Mouse (Mus musculus): ENCODE data around the gene Dcaf17. TPM values are rescaled to one million over a fixed set of nuclear protein-coding genes. Genes with fewer than 3 reads are reported as not detected.

The Dcaf17 gene
- total and polyA plus RNA-seq, 2 experiments from 2014 or later: 12.3 to 20.5 TPM

DNA sequence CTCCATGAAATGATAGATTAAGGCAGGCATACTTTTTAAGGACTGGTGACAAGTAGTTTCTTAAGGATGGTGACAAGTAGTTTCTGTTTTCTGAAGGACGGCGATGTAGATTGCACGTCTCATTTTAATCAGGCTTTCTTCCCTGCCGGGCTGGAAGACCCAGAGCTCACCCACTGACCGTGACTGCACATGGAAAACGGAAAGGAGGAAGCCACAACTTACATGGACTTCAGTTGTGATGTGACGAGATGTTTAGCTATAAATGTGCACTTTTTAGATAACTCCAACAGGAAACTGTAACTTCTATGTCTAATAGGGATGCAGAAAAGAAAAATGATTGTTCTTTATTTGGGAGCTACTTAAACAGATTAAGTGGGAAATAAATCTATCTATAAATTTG is 87.3 kb downstream of the Dcaf17 start:
- Histone ChIP-seq H3K4me1 (ENCODE audit: insufficient read depth, low read length) (no peaks in the 10 kb centered on the region), H3K9ac (replicated peaks; ENCODE audit: low read length) (no peak overlapping the region), H3K36me3 (ENCODE audit: insufficient read depth, low read length) (no peaks in the 10 kb centered on the region), H3K27me3 (ENCODE audit: insufficient read depth, low read length) (no peaks in the 10 kb centered on the region), H3K27ac (no peak overlapping the region), H3K4me2 (ENCODE audit: low read depth, low read length) (no peak overlapping the region), H3K9me3 (ENCODE audit: low read length) (no peaks in the 10 kb centered on the region), H3K4me3 (ENCODE audit: low read length) (no peak overlapping the region)
- ATAC-seq (no peak), DNase-seq (ENCODE audit: low spot score) (no peak)
- 68% methylated on average over 7 of the region's 7 CpGs for whole genome bisulfite sequencing
- no peak for TF ChIP-seq CTCF (IDR thresholded peaks at IDR 0.05; ENCODE audit: low read depth)

DNA sequence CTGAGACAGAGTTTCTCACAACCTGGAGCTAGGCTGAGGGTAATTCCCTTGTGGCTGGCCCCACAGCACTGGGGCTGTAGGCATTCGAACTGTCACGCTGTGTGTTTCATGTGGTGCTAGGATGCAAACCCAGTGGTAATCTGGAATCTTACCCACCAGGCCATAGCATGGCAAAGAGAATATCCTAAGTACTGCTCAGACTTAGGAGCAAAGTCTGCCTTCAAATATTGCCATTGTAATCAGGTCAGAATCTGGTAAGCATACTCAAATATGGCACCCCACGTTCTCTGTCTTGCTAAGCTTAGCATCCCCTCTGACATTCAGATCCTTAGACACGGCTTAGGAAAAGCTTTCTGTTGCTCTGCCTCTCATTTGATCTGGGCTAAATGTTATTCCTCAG is 90.7 kb downstream of the Dcaf17 start:
- DNase-seq (ENCODE audit: low spot score): no peak
- H3K36me3 ChIP-seq (ENCODE audit: insufficient read depth, low read length): no peaks in the 10 kb centered on the region
- no peak for TF ChIP-seq CTCF (IDR thresholded peaks at IDR 0.05; ENCODE audit: low read depth)
- no peaks in the 10 kb centered on the region for H3K9me3 ChIP-seq (ENCODE audit: low read length)
- H3K4me1 ChIP-seq (ENCODE audit: insufficient read depth, low read length): no peaks in the 10 kb centered on the region
- no peak overlapping the region for H3K4me3 ChIP-seq (ENCODE audit: low read length)
- H3K27me3 ChIP-seq (ENCODE audit: insufficient read depth, low read length): no peaks in the 10 kb centered on the region
- H3K4me2 ChIP-seq (ENCODE audit: low read depth, low read length): no peak overlapping the region
- ATAC-seq: no peak
- H3K27ac ChIP-seq: no peak overlapping the region
- WGBS: 84% methylated on average over 4 of the region's 4 CpGs
- no peak overlapping the region for H3K9ac ChIP-seq (replicated peaks; ENCODE audit: low read length)

DNA sequence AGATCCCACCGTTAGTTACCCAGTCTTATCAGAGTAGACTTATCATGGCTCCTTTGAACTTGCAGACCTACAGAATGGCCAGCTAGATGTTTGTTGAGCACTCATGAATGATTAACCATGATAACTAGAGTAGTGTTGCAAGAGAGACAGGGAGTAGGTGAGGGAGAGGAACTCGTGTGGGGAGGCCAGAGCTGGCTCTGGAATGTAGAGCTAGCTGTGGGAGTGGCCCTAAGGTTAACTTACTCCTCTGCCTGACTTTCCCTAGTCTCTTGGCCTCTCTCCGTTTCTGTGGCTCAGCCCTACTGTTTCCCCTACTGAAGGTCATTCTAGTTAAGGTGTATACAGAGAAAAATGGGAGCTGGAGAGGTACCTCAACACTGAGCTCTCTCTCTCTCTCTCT is 91.1 kb downstream of the Dcaf17 start:
- Histone ChIP-seq H3K27me3 (ENCODE audit: insufficient read depth, low read length) (no peaks in the 10 kb centered on the region), H3K27ac (no peak overlapping the region), H3K9ac (replicated peaks; ENCODE audit: low read length) (no peak overlapping the region), H3K4me3 (ENCODE audit: low read length) (no peak overlapping the region), H3K9me3 (ENCODE audit: low read length) (no peaks in the 10 kb centered on the region), H3K4me1 (ENCODE audit: insufficient read depth, low read length) (no peaks in the 10 kb centered on the region), H3K36me3 (ENCODE audit: insufficient read depth, low read length) (no peaks in the 10 kb centered on the region), H3K4me2 (ENCODE audit: low read depth, low read length) (no peak overlapping the region)
- DNase-seq (ENCODE audit: low spot score): no peak
- 60% methylated on average over 3 of the region's 3 CpGs for WGBS
- TF ChIP-seq CTCF (IDR thresholded peaks at IDR 0.05; ENCODE audit: low read depth): no peak
- no peak for ATAC-seq

DNA sequence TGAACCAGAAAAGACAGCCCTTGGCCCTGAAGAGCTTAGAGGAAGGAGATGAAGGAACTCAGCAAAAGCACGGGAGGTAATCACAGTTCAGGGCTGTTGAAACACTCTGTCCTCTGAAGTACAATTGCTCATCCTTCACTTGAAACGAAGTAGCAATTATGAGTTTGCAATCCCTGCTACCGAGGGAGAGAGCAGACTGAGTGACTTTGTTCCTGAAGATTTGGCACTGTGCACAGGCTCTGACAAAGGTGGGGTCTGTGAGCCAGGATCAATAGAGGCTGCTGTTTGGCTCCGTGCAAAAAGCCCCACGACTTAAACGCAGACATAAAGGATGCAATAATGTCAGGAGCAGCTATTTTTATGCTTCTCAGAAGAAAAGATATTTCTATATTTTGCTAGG is 92.7 kb downstream of the Dcaf17 start:
- H3K27ac ChIP-seq: no peak overlapping the region
- DNase-seq (ENCODE audit: low spot score) (peak; percentile 22), ATAC-seq (0 out of 2 replicates have a peak, but pooled peaks have one; percentile 29)
- H3K36me3 ChIP-seq (ENCODE audit: insufficient read depth, low read length): no peaks in the 10 kb centered on the region
- H3K9ac ChIP-seq (replicated peaks; ENCODE audit: low read length): 0 out of 2 replicates have a peak overlapping the region, but pooled peaks have one; percentile 24
- H3K4me3 ChIP-seq (ENCODE audit: low read length): no peak overlapping the region
- H3K9me3 ChIP-seq (ENCODE audit: low read length): 0 out of 2 replicates have a peak, but pooled peaks cover 4% of the 10 kb centered on the region
- H3K27me3 ChIP-seq (ENCODE audit: insufficient read depth, low read length): no peaks in the 10 kb centered on the region
- TF ChIP-seq CTCF (IDR thresholded peaks at IDR 0.05; ENCODE audit: low read depth): no peak
- H3K4me2 ChIP-seq (ENCODE audit: low read depth, low read length): no peak overlapping the region
- 39% methylated on average over 6 of the region's 6 CpGs for WGBS
- H3K4me1 ChIP-seq (ENCODE audit: insufficient read depth, low read length): no peaks in the 10 kb centered on the region

Other genes with a start within 250 kb of the Dcaf17 start
- 17.3 and 22.8 TPM in 2 replicates for gene Tlk1, start 229.6 kb upstream of the Dcaf17 start, total RNA-seq (2014; rRNA removed)
- 23.8 and 27.0 TPM in 2 replicates for gene Tlk1, start 229.6 kb upstream of the Dcaf17 start, polyA plus RNA-seq (2015; fragmentation: Nextera tagmentation; extraction: Ambion mirVana)
- gene Mettl8, start 255 bp downstream of the Dcaf17 start, total RNA-seq (2014; rRNA removed): 6.7 and 8.1 TPM in 2 replicates
- 7.9 and 8.5 TPM in 2 replicates for gene Mettl8, start 255 bp downstream of the Dcaf17 start, polyA plus RNA-seq (2015; fragmentation: Nextera tagmentation; extraction: Ambion mirVana)
- gene Cybrd1, start 62.6 kb downstream of the Dcaf17 start, total RNA-seq (2014; rRNA removed): 11.3 and 13.5 TPM in 2 replicates
- gene Cybrd1, start 62.6 kb downstream of the Dcaf17 start, polyA plus RNA-seq (2015; fragmentation: Nextera tagmentation; extraction: Ambion mirVana): 4.0 and 4.5 TPM in 2 replicates
- gene Dync1i2, start 156.4 kb downstream of the Dcaf17 start, total RNA-seq (2014; rRNA removed): 108 and 126 TPM in 2 replicates
- gene Dync1i2, start 156.4 kb downstream of the Dcaf17 start, polyA plus RNA-seq (2015; fragmentation: Nextera tagmentation; extraction: Ambion mirVana): 164 and 170 TPM in 2 replicates